Mouse (Mus musculus): ENCODE results near the gene Oxct2b. TPM values are rescaled to one million over a fixed set of nuclear protein-coding genes. Genes with fewer than 3 reads are reported as not detected.
"Not testable (repeated sequence)": the region's sequence is repeated elsewhere in the genome, so short reads cannot be mapped to it uniquely, and the experiment has no call there.

Gene Oxct2b
- polyA plus RNA-seq, 1 experiment from 2014 or later: not detected

DNA sequence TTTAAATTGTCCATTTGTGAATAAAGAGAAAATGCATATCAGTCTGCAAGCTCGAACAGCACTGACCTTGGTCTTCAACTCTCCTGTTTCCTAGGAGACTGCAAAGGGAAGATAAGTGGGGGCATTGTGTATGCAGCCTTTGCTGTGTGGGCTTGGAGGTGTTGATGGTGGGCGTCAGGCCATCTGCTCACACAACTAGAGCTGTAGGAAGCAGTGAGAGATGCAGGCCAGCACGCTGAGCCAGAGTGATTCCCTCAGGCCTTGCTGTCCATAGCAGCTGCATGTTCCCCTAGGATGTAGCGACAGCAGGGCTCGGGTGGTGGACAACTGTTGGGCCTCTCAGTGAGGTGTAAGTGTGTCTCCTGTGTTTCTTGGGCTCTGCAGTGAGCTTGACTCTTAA is 36.9 kb downstream of the Oxct2b start:
- TF ChIP-seq CTCF (IDR thresholded peaks at IDR 0.05): no peak
- TF ChIP-seq EP300 (IDR thresholded peaks at IDR 0.05): no peak
- Histone ChIP-seq H3K27ac (ENCODE audit: low read length) (no peak overlapping the region), H3K36me3 (ENCODE audit: insufficient read depth, low read length) (no peaks in the 10 kb centered on the region), H3K27me3 (replicated peaks; ENCODE audit: insufficient read depth, low read length) (no peaks in the 10 kb centered on the region), H3K4me1 (ENCODE audit: insufficient read depth, low read depth, low read length) (no peaks in the 10 kb centered on the region), H3K4me3 (ENCODE audit: low read depth, low read length) (no peak overlapping the region), H3K9ac (replicated peaks; ENCODE audit: low read depth) (no peak overlapping the region), H3K9me3 (ENCODE audit: low read length) (no peaks in the 10 kb centered on the region), H3K4me2 (replicated peaks; ENCODE audit: low read depth, low read length) (no peak overlapping the region)
- 42% methylated on average over 5 of the region's 5 CpGs for WGBS
- DNase-seq (ENCODE audit: low spot score): no peak
- no peak for ATAC-seq

DNA sequence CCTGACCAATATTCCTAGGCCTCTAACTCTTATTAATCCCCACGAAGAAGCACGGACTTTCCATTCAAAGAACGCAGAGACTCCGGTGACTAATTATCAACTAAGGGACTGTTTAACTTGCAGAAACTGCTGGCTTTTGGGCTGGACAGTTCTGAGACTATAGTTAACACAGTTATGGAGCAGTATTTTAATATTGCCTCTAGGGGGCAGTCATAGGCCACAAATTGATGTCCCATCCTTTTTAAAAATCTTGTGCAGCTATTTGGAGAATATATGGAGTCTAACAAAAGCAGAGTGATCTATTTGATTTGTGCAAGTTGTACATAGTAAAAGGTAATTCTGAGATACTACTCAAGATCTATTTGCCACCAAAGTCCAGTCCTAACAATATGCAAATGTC is 38.9 kb downstream of the Oxct2b start:
- no peaks in the 10 kb centered on the region for H3K9me3 ChIP-seq (ENCODE audit: low read length)
- H3K27me3 ChIP-seq (replicated peaks; ENCODE audit: insufficient read depth, low read length): no peaks in the 10 kb centered on the region
- no peak overlapping the region for H3K4me3 ChIP-seq (ENCODE audit: low read depth, low read length)
- H3K4me2 ChIP-seq (replicated peaks; ENCODE audit: low read depth, low read length): no peak overlapping the region
- DNase-seq (ENCODE audit: low spot score) (peak; percentile 63), ATAC-seq (no peak)
- no peak overlapping the region for H3K27ac ChIP-seq (ENCODE audit: low read length)
- 20% methylated on average over 4 of the region's 4 CpGs for WGBS
- no peaks in the 10 kb centered on the region for H3K4me1 ChIP-seq (ENCODE audit: insufficient read depth, low read depth, low read length)
- no peaks in the 10 kb centered on the region for H3K36me3 ChIP-seq (ENCODE audit: insufficient read depth, low read length)
- no peak overlapping the region for H3K9ac ChIP-seq (replicated peaks; ENCODE audit: low read depth)
- TF ChIP-seq CTCF (IDR thresholded peaks at IDR 0.05) (peak; percentile 66), EP300 (IDR thresholded peaks at IDR 0.05) (no peak)

DNA sequence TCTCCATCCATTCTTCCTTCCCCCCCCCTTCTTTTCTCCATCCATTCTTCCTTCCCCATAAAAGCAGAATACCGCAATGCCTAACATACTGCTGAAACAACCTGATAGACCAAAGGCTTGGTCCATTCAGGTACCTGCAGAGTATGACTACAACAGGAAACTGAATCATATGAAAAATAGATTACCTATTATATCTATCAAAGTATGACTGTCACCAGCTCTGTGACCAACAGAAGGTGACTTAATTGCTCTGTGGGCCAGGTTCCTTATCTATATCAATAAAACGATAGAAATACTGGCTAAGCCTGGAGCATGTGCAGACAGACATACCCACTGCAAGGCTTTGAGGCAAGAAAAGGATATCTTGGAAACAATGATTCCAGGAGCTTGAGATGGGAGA is 39.4 kb downstream of the Oxct2b start:
- TF ChIP-seq CTCF (IDR thresholded peaks at IDR 0.05) (no peak), EP300 (IDR thresholded peaks at IDR 0.05) (no peak)
- Histone ChIP-seq H3K27ac (ENCODE audit: low read length) (no peak overlapping the region), H3K4me3 (ENCODE audit: low read depth, low read length) (no peak overlapping the region), H3K4me2 (replicated peaks; ENCODE audit: low read depth, low read length) (no peak overlapping the region), H3K27me3 (replicated peaks; ENCODE audit: insufficient read depth, low read length) (no peaks in the 10 kb centered on the region), H3K9me3 (ENCODE audit: low read length) (no peaks in the 10 kb centered on the region), H3K4me1 (ENCODE audit: insufficient read depth, low read depth, low read length) (no peaks in the 10 kb centered on the region), H3K9ac (replicated peaks; ENCODE audit: low read depth) (no peak overlapping the region), H3K36me3 (ENCODE audit: insufficient read depth, low read length) (no peaks in the 10 kb centered on the region)
- 67% methylated on average over 2 of the region's 2 CpGs for WGBS
- DNase-seq (ENCODE audit: low spot score) (no peak), ATAC-seq (no peak)

DNA sequence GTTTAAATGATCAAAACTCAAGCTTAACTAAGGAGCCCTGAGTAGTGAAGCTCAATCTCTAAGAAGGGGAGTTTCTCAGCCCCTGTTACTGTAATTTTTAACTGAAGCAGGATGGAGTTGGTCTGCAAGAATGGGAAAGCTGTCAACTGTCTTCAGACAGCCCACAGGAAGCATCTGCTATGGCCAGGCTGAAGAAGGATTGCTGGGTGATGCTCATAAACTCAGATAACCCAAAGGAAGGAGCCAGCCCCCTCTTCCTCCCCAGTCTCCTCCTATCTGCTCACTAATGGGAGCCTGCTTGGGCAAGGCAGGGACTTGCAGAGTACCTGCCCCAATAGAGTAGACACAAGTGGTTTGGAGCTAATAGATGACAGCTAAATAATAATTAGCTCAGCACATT is 39.8 kb downstream of the Oxct2b start:
- Histone ChIP-seq H3K4me3 (ENCODE audit: low read depth, low read length) (no peak overlapping the region), H3K9me3 (ENCODE audit: low read length) (no peaks in the 10 kb centered on the region), H3K4me2 (replicated peaks; ENCODE audit: low read depth, low read length) (no peak overlapping the region), H3K36me3 (ENCODE audit: insufficient read depth, low read length) (no peaks in the 10 kb centered on the region), H3K27ac (ENCODE audit: low read length) (no peak overlapping the region), H3K27me3 (replicated peaks; ENCODE audit: insufficient read depth, low read length) (no peaks in the 10 kb centered on the region), H3K4me1 (ENCODE audit: insufficient read depth, low read depth, low read length) (no peaks in the 10 kb centered on the region), H3K9ac (replicated peaks; ENCODE audit: low read depth) (no peak overlapping the region)
- ATAC-seq: no peak
- no peak for TF ChIP-seq EP300 (IDR thresholded peaks at IDR 0.05)
- no peak for TF ChIP-seq CTCF (IDR thresholded peaks at IDR 0.05)
- DNase-seq (ENCODE audit: low spot score): no peak

DNA sequence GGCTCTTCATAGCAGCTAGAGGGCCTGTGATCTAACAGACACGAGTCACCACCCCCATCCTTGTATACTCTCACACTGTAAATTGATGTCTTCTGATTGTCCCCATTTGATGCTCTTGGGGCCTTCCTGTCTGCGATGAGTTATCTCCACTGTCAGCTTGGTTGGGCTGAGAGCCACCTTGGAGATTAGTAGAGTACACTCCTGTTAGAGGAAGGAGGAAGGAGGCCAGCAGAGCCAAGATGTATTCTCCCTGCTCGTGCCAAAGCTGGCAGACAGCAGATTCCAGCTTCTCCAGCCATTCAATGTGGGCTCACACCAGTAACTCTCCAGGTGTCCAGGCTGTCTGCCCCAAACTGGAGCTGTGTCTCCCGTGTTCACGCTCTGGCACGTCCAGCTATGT is 44.5 kb downstream of the Oxct2b start:
- no peaks in the 10 kb centered on the region for H3K9me3 ChIP-seq (ENCODE audit: low read length)
- H3K27me3 ChIP-seq (replicated peaks; ENCODE audit: insufficient read depth, low read length): no peaks in the 10 kb centered on the region
- 68% methylated on average over 6 of the region's 6 CpGs for WGBS
- no peak overlapping the region for H3K9ac ChIP-seq (replicated peaks; ENCODE audit: low read depth)
- H3K36me3 ChIP-seq (ENCODE audit: insufficient read depth, low read length): no peaks in the 10 kb centered on the region
- ATAC-seq (no peak), DNase-seq (ENCODE audit: low spot score) (no peak)
- TF ChIP-seq CTCF (IDR thresholded peaks at IDR 0.05) (no peak), EP300 (IDR thresholded peaks at IDR 0.05) (no peak)
- no peak overlapping the region for H3K27ac ChIP-seq (ENCODE audit: low read length)
- no peak overlapping the region for H3K4me2 ChIP-seq (replicated peaks; ENCODE audit: low read depth, low read length)
- no peak overlapping the region for H3K4me3 ChIP-seq (ENCODE audit: low read depth, low read length)
- H3K4me1 ChIP-seq (ENCODE audit: insufficient read depth, low read depth, low read length): no peaks in the 10 kb centered on the region

DNA sequence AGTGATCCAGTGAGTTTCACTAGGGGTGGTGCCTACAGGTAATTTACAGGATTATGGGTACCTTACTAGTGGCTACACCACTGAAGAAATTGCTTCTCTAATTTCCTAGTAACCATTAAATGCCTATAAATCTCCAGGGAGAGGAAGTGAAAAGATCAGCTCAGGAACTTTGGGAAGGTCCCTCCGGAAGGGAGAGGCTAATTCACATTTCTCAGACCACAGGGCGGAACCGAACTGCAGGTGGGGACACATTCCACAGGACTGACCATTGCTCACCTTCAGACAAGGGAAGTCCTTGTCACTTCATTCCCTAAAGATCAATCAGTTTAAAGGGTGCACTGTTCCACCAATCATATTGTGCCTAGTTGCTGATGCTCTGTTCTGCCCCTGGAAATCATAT is 45.2 kb downstream of the Oxct2b start:
- WGBS: 74% methylated on average over 3 of the region's 3 CpGs
- not testable (repeated sequence) for ATAC-seq; DNase-seq (ENCODE audit: low spot score); H3K27me3 ChIP-seq (replicated peaks; ENCODE audit: insufficient read depth, low read length); H3K36me3 ChIP-seq (ENCODE audit: insufficient read depth, low read length); H3K9ac ChIP-seq (replicated peaks; ENCODE audit: low read depth); H3K9me3 ChIP-seq (ENCODE audit: low read length); H3K4me2 ChIP-seq (replicated peaks; ENCODE audit: low read depth, low read length); H3K4me3 ChIP-seq (ENCODE audit: low read depth, low read length); H3K27ac ChIP-seq (ENCODE audit: low read length); H3K4me1 ChIP-seq (ENCODE audit: insufficient read depth, low read depth, low read length)

DNA sequence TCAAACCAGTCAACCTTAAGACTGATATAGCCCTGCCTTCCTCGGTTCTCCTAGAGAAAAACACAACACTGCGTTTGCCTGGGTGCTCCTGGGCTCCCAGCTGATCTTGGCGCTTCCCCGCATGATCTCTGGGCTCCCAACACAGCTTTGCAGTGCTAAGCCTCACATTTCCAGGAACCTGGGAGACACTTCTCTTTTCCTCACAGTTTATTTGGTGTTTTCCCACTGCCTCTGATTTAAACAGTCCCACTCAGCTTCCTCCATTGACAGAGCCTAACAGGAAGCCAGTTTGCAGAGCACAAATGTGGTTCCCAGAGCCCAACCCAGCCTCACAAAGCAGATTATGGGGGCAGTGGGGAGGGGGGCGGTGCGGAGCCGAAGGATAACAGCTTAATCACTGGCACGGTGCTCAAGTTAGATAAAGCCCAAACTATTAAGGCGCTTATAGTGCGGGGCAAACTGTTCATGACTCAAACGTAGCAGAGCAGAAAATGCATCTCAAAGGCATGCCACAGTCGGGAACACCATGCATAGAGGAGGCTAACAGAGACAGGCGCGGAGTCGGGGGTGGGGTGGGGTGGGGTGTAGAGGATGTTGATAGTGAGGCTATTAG is 46.3 kb downstream of the Oxct2b start:
- DNase-seq (ENCODE audit: low spot score): no peak
- H3K27ac ChIP-seq (ENCODE audit: low read length): no peak overlapping the region
- H3K27me3 ChIP-seq (replicated peaks; ENCODE audit: insufficient read depth, low read length): no peaks in the 10 kb centered on the region
- no peaks in the 10 kb centered on the region for H3K36me3 ChIP-seq (ENCODE audit: insufficient read depth, low read length)
- no peak overlapping the region for H3K9ac ChIP-seq (replicated peaks; ENCODE audit: low read depth)
- no peak for TF ChIP-seq CTCF (IDR thresholded peaks at IDR 0.05)
- TF ChIP-seq EP300 (IDR thresholded peaks at IDR 0.05): no peak
- no peaks in the 10 kb centered on the region for H3K4me1 ChIP-seq (ENCODE audit: insufficient read depth, low read depth, low read length)
- 16% methylated on average over 15 of the region's 15 CpGs for WGBS
- no peak for ATAC-seq
- no peaks in the 10 kb centered on the region for H3K9me3 ChIP-seq (ENCODE audit: low read length)
- H3K4me2 ChIP-seq (replicated peaks; ENCODE audit: low read depth, low read length): no peak overlapping the region
- no peak overlapping the region for H3K4me3 ChIP-seq (ENCODE audit: low read depth, low read length)
